Mouse (Mus musculus) CH12.LX (cell line): ENCODE results near the gene Flt1. TPM values are rescaled to one million over a fixed set of nuclear protein-coding genes. Genes with fewer than 3 reads are reported as not detected.

Source experiments
- DNase-seq: peaks from one replicate; pipeline ENCODE4 v3.0.0-alpha.2; 2013; ENCODE audit errors: extremely low read depth
- H3K27ac ChIP-seq: 2 replicates; pipeline ENCODE4 v1.5.1; 2012; ENCODE audit warnings: low read depth, mild to moderate bottlenecking, control low read depth, moderate library complexity; ENCODE audit not compliant: insufficient read depth
- H3K27me3 ChIP-seq: replicated peaks from 2 replicates; pipeline ENCODE3; 2012; ENCODE audit warnings: inconsistent platforms
- H3K36me3 ChIP-seq, 2 experiments: replicated peaks in 1 of 2; 2 replicates each; pipeline versions ENCODE3 to v1.6.1; 2012; ENCODE audit warnings: inconsistent platforms in 1 of 2, low read length in 1 of 2, mild to moderate bottlenecking in 1 of 2, mixed read lengths in 1 of 2, moderate library complexity in 1 of 2; ENCODE audit not compliant: control insufficient read depth in 1 of 2, insufficient read depth in 1 of 2
- H3K4me1 ChIP-seq, 2 experiments: 2 replicates each; pipeline ENCODE4 v1.6.1; 2012; ENCODE audit warnings: inconsistent platforms in 1 of 2, moderate library complexity in 1 of 2; ENCODE audit not compliant: insufficient read depth in 2 of 2, control insufficient read depth in 1 of 2
- H3K4me2 ChIP-seq: 2 replicates; pipeline ENCODE4 v1.6.1; 2012; ENCODE audit warnings: low read depth, mild to moderate bottlenecking, control low read depth; ENCODE audit not compliant: poor library complexity, insufficient read depth, severe bottlenecking
- H3K4me3 ChIP-seq, 3 experiments: fragments of 150-350 bp in 1 of 3; sonication (generic) in 1 of 3; replicated peaks in 1 of 3; 2 replicates each; pipeline versions ENCODE3 to v1.5.1; 2011 to 2012; ENCODE audit warnings: low read depth in 2 of 3, low read length in 2 of 3, mild to moderate bottlenecking in 2 of 3, moderate library complexity in 2 of 3, control low read depth in 1 of 3, improper control_type of control experiment in 1 of 3, inconsistent platforms in 1 of 3, mixed read lengths in 1 of 3; ENCODE audit not compliant: poor library complexity in 1 of 3
- H3K79me2 ChIP-seq: replicated peaks from 2 replicates; pipeline ENCODE4 v1.6.1; 2012; ENCODE audit warnings: mild to moderate bottlenecking, moderate library complexity; ENCODE audit not compliant: control insufficient read depth, poor library complexity, insufficient read depth, severe bottlenecking; ENCODE audit errors: extremely low read depth
- H3K9ac ChIP-seq: 2 replicates; pipeline ENCODE4 v1.6.1; 2012; ENCODE audit warnings: low read depth, mild to moderate bottlenecking, control low read depth, moderate library complexity; ENCODE audit not compliant: insufficient read depth
- H3K9me3 ChIP-seq: replicated peaks from 2 replicates; pipeline ENCODE3; 2012; ENCODE audit warnings: low read length, inconsistent platforms, mixed read lengths
- BHLHE40 ChIP-seq: IDR thresholded peaks from 2 replicates; pipeline ENCODE4 v1.6.1; 2011; ENCODE audit warnings: mild to moderate bottlenecking, low read depth, low read length, improper control_type of control experiment
- CHD1 ChIP-seq: IDR thresholded peaks from 2 replicates; pipeline ENCODE4 v1.6.1; 2012; ENCODE audit warnings: low read depth, low read length, improper control_type of control experiment, inconsistent platforms
- CHD2 ChIP-seq: IDR thresholded peaks from 2 replicates; pipeline ENCODE4 v1.6.1; 2011; ENCODE audit warnings: low read length, improper control_type of control experiment
- EP300 ChIP-seq: IDR thresholded peaks from 2 replicates; pipeline ENCODE4 v1.6.1; 2011; ENCODE audit warnings: low read length, improper control_type of control experiment
- ETS1 ChIP-seq: conservative IDR thresholded peaks from 2 replicates; pipeline ENCODE4 v1.6.1; 2012; ENCODE audit warnings: low read depth, mild to moderate bottlenecking, inconsistent platforms, low read length, improper control_type of control experiment, moderate library complexity
- JUND ChIP-seq: conservative IDR thresholded peaks from 2 replicates; pipeline ENCODE4 v1.6.1; 2011; ENCODE audit warnings: low read depth, low read length, improper control_type of control experiment
- MAX ChIP-seq: IDR thresholded peaks from 2 replicates; pipeline ENCODE4 v1.6.1; 2011; ENCODE audit warnings: low read length, improper control_type of control experiment
- MEF2A ChIP-seq: IDR thresholded peaks from 2 replicates; pipeline ENCODE4 v1.6.1; 2014; ENCODE audit warnings: low read depth, mild to moderate bottlenecking, inconsistent platforms, low read length, improper control_type of control experiment, borderline replicate concordance
- MXI1 ChIP-seq: IDR thresholded peaks from 2 replicates; pipeline ENCODE4 v1.6.1; 2011; ENCODE audit warnings: mild to moderate bottlenecking, low read depth, low read length, improper control_type of control experiment
- MYC ChIP-seq: IDR thresholded peaks from 2 replicates; pipeline ENCODE4 v1.6.1; 2011; ENCODE audit warnings: low read depth, mild to moderate bottlenecking, improper control_type of control experiment, low read length
- NELFE ChIP-seq: IDR thresholded peaks from 2 replicates; pipeline ENCODE4 v1.6.1; 2011; ENCODE audit warnings: low read depth, low read length, improper control_type of control experiment
- NRF1 ChIP-seq: IDR thresholded peaks from 2 replicates; pipeline ENCODE4 v1.6.1; 2014; ENCODE audit warnings: low read depth, mild to moderate bottlenecking, inconsistent platforms, low read length, improper control_type of control experiment, moderate library complexity
- PAX5 ChIP-seq: IDR thresholded peaks from 2 replicates; pipeline ENCODE4 v1.6.1; 2012; ENCODE audit warnings: low read length, inconsistent platforms, mixed read lengths
- POLR2A ChIP-seq: IDR thresholded peaks from 2 replicates; pipeline ENCODE4 v1.6.1; 2011; ENCODE audit warnings: low read depth, mild to moderate bottlenecking, improper control_type of control experiment, low read length
- POLR2AphosphoS2 ChIP-seq: IDR thresholded peaks from 2 replicates; pipeline ENCODE4 v1.6.1; 2011; ENCODE audit warnings: low read depth, low read length, improper control_type of control experiment
- RAD21 ChIP-seq: IDR thresholded peaks from 2 replicates; pipeline ENCODE4 v1.6.1; 2011; ENCODE audit warnings: low read depth, mild to moderate bottlenecking, low read length, improper control_type of control experiment, moderate library complexity
- SMC3 ChIP-seq: IDR thresholded peaks from 2 replicates; pipeline ENCODE4 v1.6.1; 2011; ENCODE audit warnings: low read depth, low read length, improper control_type of control experiment
- TBP ChIP-seq: conservative IDR thresholded peaks from 2 replicates; pipeline ENCODE4 v1.6.1; 2011; ENCODE audit warnings: low read depth, low read length, improper control_type of control experiment
- UBTF ChIP-seq: IDR thresholded peaks from 2 replicates; pipeline ENCODE4 v1.6.1; 2012; ENCODE audit warnings: low read depth, mild to moderate bottlenecking, inconsistent platforms, low read length, improper control_type of control experiment, moderate library complexity
- USF1 ChIP-seq: IDR thresholded peaks from 2 replicates; pipeline ENCODE4 v1.6.1; 2014; ENCODE audit warnings: low read depth, mild to moderate bottlenecking, inconsistent platforms, low read length, improper control_type of control experiment
- USF2 ChIP-seq: conservative IDR thresholded peaks from 2 replicates; pipeline ENCODE4 v1.6.1; 2011; ENCODE audit warnings: low read depth, low read length, improper control_type of control experiment
- ZNF384 ChIP-seq: IDR thresholded peaks from 2 replicates; pipeline ENCODE4 v1.6.1; 2012; ENCODE audit warnings: low read depth, low read length, improper control_type of control experiment, inconsistent platforms
- dilution Hi-C: fragments of 300-500 bp; cut with MboI; formaldehyde crosslinking; loops from 2 replicates; pipeline ENCODE4 v1.14.3; 2020; ENCODE audit warnings: low sequenced_read_pairs; ENCODE audit not compliant: extremely low pct_unique_long_range_greater_than_20kb, extremely low pct_ligation_motif_present
- in situ Hi-C: fragments of 300-500 bp; cut with MboI; formaldehyde crosslinking; loops from 3 replicates; pipeline ENCODE4 v1.14.3; 2019; ENCODE audit warnings: low sequenced_read_pairs, low pct_ligation_motif_present, low pct_unique_long_range_greater_than_20kb, mixed read lengths
- polyA plus RNA-seq: library from polyadenylated mRNA; unstranded; fragments of >175 nt; gene quantifications from 2 replicates; pipeline ENCODE4 v1.2.1, GENCODE M21; 2012; ENCODE audit warnings: low read depth; ENCODE audit not compliant: insufficient read length
- total RNA-seq, 2 experiments: library from RNA; depleted of rRNA; stranded (reverse); fragments of 300-350 nt in 1 of 2; fragments of >200 nt in 1 of 2; gene quantifications; 2 replicates each; pipeline ENCODE4 v1.2.3; 2012 to 2014

Gene Flt1
- total and polyA plus RNA-seq, 3 experiments, result 0.27 to 0.94 (median 0.47) TPM

DNA sequence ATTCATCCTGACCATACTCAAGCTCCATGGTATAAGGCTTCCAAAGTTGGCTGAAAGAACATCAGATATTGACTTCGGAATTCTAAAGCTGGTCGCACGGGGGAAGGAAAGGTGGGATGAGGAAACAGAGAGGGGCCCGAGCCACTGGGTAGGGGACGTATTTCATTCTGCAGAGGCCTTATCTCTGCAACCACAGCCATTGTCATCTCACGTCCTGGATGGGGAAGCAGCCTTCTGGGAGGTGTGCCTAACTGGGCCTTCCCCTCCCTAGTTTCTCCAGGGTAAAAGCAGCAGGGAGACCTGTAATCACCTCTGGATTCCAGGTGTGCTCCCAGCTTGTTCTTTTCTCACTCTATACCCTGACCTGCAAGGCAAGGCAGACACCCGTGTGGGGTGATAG is 153.1 kb downstream of the Flt1 start:
- no peak overlapping the region for H3K4me2 ChIP-seq
- H3K36me3 ChIP-seq, result no peaks in the 10 kb centered on the region
- no peak overlapping the region for H3K27ac ChIP-seq
- TF ChIP-seq EP300, result no peak
- no peak for TF ChIP-seq POLR2A
- TF ChIP-seq ZNF384, result no peak
- no peak for TF ChIP-seq CHD1
- TF ChIP-seq MEF2A, result no peak
- TF ChIP-seq UBTF, result no peak
- TF ChIP-seq, all 38 proteins: peak for 0
- in situ Hi-C loops (no loop called here), dilution Hi-C loops (no loop called here)
- Histone ChIP-seq H3K79me2 (no peaks in the 10 kb centered on the region), H3K9me3 (no peaks in the 10 kb centered on the region), H3K4me3 (no peak overlapping the region), H3K9ac (no peak overlapping the region), H3K4me1 (no peaks in the 10 kb centered on the region), H3K27me3 (no peaks in the 10 kb centered on the region)
- no peak for DNase-seq

DNA sequence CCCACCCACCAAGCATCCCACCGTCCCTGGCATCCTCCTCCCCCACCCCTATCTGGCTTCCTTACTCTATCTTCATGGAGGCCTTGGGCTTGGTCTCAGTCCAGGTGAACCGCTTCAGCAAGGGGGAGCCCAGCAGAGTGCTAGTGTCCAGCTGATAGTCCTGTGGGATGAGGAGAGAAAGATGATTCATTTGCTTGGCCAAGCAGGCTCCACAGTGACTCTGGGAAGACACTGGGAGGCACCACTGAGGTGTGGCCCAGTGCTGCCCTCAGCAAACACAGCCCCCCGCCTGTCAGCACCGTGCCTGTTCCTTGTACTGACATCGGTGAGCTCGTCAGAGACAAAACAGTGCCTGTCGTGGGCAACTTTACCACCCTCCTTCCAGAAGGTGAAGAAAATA is 159.5 kb downstream of the Flt1 start:
- in situ Hi-C loops, result no loop called here
- Histone ChIP-seq H3K36me3 (no peaks in the 10 kb centered on the region), H3K4me2 (no peak overlapping the region), H3K4me1 (peaks cover 0 to 21% of the 10 kb centered on the region in 2 experiments; a peak in 3 of 4 replicates), H3K79me2 (no peaks in the 10 kb centered on the region)
- TF ChIP-seq RAD21 (no peak), MYC (no peak), MAX (no peak), MEF2A (no peak), MXI1 (no peak), NELFE (no peak), ETS1 (no peak)
- TF ChIP-seq, all 38 proteins: peak for 0
- Histone ChIP-seq H3K4me3 (no peak overlapping the region), H3K9me3 (no peaks in the 10 kb centered on the region), H3K9ac (no peak overlapping the region), H3K27me3 (no peaks in the 10 kb centered on the region), H3K27ac (no peak overlapping the region)
- DNase-seq, result no peak
- dilution Hi-C loops, result no loop called here

DNA sequence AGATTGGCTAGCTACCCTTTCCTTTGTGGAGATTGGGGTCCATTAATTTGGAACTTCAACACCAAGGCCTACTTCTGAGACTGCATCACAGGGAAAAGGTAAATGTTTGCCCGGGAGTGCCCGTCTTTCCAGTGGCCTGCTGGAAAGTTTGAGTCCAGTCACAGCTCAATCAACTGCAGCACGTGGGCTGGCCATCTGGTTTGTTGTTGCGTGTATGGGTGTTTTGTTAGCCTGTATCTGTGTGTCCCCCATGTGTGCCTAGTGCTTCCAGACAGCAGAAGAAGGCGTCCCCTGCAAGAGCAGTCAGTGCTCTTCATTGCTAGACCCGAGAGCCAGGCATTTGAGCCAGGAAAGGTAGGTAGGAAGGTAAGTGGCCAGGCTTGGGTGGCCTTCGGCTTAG is 160.4 kb downstream of the Flt1 start:
- in situ Hi-C loops (no loop called here), dilution Hi-C loops (no loop called here)
- H3K9ac ChIP-seq, result no peak overlapping the region
- H3K4me3 ChIP-seq, result no peak overlapping the region
- H3K9me3 ChIP-seq, result no peaks in the 10 kb centered on the region
- no peak overlapping the region for H3K27ac ChIP-seq
- H3K27me3 ChIP-seq, result no peaks in the 10 kb centered on the region
- no peak for DNase-seq
- TF ChIP-seq SMC3 (no peak), NELFE (no peak), USF1 (no peak), JUND (no peak), PAX5 (no peak), BHLHE40 (no peak), CHD2 (no peak), USF2 (no peak), POLR2AphosphoS2 (no peak), TBP (no peak), ZNF384 (no peak), MXI1 (no peak), NRF1 (no peak)
- no peaks in the 10 kb centered on the region for H3K36me3 ChIP-seq
- no peak overlapping the region for H3K4me2 ChIP-seq
- peaks cover 0 to 21% of the 10 kb centered on the region in 2 experiments; a peak in 3 of 4 replicates for H3K4me1 ChIP-seq
- no peaks in the 10 kb centered on the region for H3K79me2 ChIP-seq
